Mouse (Mus musculus): Measurements from ENCODE around the gene Inpp5f.

DNA sequence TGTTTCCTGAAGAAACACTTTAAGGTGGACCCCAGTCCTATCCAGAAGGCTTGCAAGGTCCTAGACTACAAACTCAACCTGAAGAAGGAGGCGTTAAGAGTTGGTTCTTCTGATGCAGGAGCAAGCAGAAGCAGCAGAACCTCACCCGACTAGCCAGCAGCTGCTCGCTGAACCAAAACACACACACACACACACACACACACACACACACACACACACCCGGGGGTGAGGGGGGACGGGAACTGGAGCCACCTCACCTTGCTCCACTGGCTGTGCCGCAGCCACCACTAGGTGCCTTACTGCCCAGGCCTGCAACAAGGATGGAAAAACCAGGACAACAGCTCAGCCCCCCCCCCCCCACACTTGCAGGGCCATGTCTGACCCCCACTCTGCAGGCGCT lies 44.8 kb upstream of the Inpp5f start:
- no peak for TF ChIP-seq CTCF (IDR thresholded peaks at IDR 0.05)
- TF ChIP-seq POLR2A (IDR thresholded peaks at IDR 0.05; ENCODE audit: insufficient read depth, low read depth, low read length): no peak

Measured in heart, adult 2 months (tissue).